Mouse (Mus musculus) liver, adult 2 months (tissue): ENCODE measurements around the gene Cxcr6.

Source experiments
- CTCF ChIP-seq: fragments of 200-500 bp; IDR thresholded peaks from 2 replicates; pipeline ENCODE4 v1.5.1; 2011; ENCODE audit warnings: low read depth, low read length, control low read depth
- POLR2A ChIP-seq: fragments of 200-500 bp; IDR thresholded peaks from 2 replicates; pipeline ENCODE4 v1.6.1; 2011; ENCODE audit warnings: low read length, control low read depth; ENCODE audit not compliant: insufficient read depth; ENCODE audit errors: extremely low read depth

GRCm38 (mm10) chr9:123758156-123758555 lies 48.1 kb upstream of the Cxcr6 start:
- TF ChIP-seq CTCF (no peak), POLR2A (no peak)
